Mouse (Mus musculus) frontal cortex, adult (tissue): ENCODE measurements around the gene Nsun2.
"Not testable (repeated sequence)": the region's sequence is repeated elsewhere in the genome, so short reads cannot be mapped to it uniquely, and the experiment has no call there.

Experiments used
- ATAC-seq: cut with Nextera tagmentation; 2 replicates; pipeline ENCODE4 v1.9.2; 2017; ENCODE audit warnings: mild to moderate bottlenecking, moderate library complexity, mixed read lengths; ENCODE audit not compliant: low TSS enrichment

Nsun2 gene

GRCm38 (mm10) chr13:69549980-69550379 lies 16.4 kb downstream of the Nsun2 start:
- no peak for ATAC-seq

GRCm38 (mm10) chr13:69550831-69551230 lies 17.3 kb downstream of the Nsun2 start:
- no peak for ATAC-seq

DNA sequence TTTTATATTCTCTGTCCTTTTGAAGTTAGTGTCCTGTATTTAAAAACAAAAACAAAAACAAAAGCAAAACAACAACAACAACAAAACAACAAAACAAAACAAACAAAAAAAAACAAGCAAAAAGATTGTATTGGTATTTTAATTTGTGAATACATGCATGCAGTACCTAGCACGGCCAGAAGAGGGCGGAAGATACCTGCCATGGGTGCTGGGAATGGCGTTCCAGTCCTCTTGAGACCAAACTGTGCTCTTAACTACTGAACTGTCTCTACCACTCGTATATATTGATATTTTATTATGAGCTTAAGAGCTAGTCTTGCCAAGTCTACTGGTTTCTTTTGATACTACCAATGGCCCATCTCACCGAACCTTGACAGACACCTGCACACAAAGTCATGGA lies 19.5 kb downstream of the Nsun2 start:
- ATAC-seq = no peak

- ATAC-seq = no peak
Measured at GRCm38 (mm10) chr13:69554255-69554654, 20.7 kb downstream of the Nsun2 start.

- no peak for ATAC-seq
Measured at GRCm38 (mm10) chr13:69555045-69555444, 21.5 kb downstream of the Nsun2 start.

- no peak for ATAC-seq
Measured at GRCm38 (mm10) chr13:69555957-69556482, 22.5 kb downstream of the Nsun2 start.

GRCm38 (mm10) chr13:69556728-69557127 lies 23.2 kb downstream of the Nsun2 start:
- no peak for ATAC-seq

DNA sequence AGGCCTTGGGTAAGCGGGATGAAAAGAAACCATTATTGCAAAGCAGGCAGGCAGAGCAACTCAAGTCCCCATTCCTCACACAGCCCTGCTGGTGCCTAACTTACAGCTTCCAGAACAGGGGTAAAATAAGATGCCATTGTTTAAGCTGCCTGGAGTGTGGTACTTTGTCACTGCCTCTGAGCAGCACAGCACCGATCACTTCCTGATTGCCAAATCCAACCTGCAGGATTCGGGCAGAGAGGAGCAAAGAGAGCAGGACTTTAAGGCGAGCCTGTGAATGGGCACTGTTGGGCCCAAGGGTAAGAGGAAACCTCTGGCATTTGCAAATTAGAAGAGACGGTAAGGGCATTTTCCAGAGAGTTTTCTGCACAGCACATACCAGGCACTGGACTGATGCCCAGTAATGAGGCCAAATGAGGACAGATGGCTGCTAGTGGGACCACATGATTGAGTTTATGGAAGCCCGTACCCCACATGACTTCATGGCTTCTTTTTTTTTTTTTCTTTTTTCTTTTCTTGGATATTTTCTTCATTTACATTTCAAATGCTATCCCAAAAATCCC lies 24.6 kb downstream of the Nsun2 start:
- no peak for ATAC-seq

GRCm38 (mm10) chr13:69559291-69559961 lies 25.9 kb downstream of the Nsun2 start:
- ATAC-seq = no peak

DNA sequence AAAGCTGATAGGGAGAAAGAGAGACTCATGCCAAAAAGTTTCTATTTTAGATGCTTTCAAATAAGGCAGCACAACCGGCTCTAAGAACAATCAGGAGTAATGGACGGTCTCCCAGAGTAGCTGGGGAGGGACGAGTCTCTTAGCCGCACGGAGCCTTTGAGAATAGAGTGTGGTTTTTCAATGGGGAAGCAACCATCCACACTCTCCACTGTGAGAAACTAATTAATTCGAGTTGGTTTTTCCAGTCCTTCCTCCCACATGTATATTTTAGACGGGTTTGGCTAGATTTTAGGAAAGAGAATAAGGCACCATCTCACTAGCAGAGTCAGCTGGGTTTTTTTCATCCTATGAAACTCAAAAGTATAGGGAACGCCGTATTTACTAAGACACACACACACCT lies 28.5 kb downstream of the Nsun2 start:
- peak; percentile 87 for ATAC-seq

- no peak for ATAC-seq
Measured at GRCm38 (mm10) chr13:69562654-69563574, 29.4 kb downstream of the Nsun2 start.

DNA sequence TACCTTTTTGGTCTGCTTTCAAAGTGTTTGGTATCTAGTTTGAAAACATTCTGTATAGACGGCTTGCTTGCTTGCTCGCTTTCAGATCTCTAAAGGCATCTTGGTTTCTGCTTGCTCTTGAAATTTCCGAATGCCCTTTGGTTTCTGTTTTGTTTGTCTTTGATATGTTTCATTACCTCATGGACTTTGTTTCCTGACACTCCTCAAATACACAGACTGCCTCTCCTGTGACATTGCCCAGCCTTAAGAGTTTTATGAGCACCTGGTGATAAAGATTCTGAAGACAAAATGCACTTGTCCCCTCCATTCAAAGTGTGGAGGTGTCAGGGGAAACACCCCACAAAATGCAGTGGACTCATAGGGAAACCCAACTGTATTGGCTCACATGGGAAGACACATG lies 30.4 kb downstream of the Nsun2 start:
- no peak for ATAC-seq

DNA sequence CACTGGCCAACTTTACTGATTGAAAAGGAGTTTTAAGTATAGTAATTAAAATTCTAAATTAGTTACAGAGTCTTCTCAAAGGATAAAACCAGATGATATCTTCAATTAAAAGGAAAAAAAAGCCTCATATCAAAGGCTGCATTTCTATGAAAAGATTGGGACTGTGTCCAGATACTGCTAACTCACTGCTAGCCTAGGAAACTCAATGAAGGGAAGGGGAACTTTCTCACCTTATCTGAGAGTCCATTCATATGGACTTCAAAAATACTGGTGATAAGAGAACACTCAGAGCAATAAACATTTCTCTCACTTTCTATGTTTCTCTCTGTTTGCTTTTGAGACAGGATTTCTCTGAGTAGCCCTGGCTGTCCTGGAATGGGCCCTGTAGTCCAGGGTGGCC lies 31.0 kb downstream of the Nsun2 start:
- no peak for ATAC-seq

DNA sequence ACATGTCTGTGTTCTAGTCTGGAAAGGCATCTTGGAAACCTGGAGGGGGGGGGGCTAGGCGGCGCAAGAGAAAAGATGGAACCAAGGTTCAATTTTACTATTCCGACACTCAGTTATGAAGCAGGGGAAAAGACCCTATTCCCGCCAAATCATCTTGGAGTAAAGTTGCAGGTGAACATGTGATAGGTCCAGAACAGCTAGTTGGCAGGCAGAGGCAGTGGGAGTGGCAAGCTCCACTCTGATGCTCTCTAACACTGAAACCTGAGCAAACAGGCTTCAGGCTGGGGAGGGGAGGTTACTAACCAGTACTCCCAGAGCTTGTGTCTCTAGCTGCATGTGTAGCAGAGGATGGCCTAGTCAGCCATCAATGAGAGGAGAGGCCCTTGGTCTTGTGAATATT lies 31.9 kb downstream of the Nsun2 start:
- not testable (repeated sequence) for ATAC-seq

GRCm38 (mm10) chr13:69569201-69569600 lies 35.7 kb downstream of the Nsun2 start:
- ATAC-seq = no peak

GRCm38 (mm10) chr13:69572594-69572993 lies 39.0 kb downstream of the Nsun2 start:
- ATAC-seq = no peak

GRCm38 (mm10) chr13:69576676-69577075 lies 43.1 kb downstream of the Nsun2 start:
- no peak for ATAC-seq

GRCm38 (mm10) chr13:69577181-69577834 lies 43.8 kb downstream of the Nsun2 start:
- ATAC-seq = no peak

DNA sequence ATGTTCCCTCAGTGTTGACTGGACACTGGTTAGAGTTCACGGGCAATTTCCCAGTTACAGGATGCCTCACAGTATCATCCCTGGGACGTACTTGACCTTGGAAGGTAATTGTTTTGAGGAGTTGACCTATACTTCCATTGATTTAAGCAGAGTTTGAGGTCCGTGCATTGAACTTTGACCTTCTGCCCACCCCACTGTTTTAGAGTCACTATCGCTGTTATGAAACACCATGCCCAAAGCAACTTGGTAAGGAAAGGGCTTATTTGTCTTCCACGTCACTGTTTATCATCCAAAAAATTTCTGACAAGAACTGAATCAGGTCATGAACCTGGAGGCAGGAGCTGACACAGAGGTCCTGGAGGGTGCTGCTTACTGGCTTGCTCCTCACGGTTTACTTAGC lies 48.9 kb downstream of the Nsun2 start:
- no peak for ATAC-seq

GRCm38 (mm10) chr13:69583591-69583990 lies 50.0 kb downstream of the Nsun2 start:
- no peak for ATAC-seq

- no peak for ATAC-seq
Measured at GRCm38 (mm10) chr13:69585828-69586227, 52.3 kb downstream of the Nsun2 start.

GRCm38 (mm10) chr13:69586337-69586736 lies 52.8 kb downstream of the Nsun2 start:
- peak; percentile 50; the same call in 1 of the 2 replicates for ATAC-seq
